Mouse (Mus musculus) right cerebral cortex, postnatal 36 days (tissue): ENCODE measurements around the gene Platr17.
"Not testable (repeated sequence)": the region's sequence is repeated elsewhere in the genome, so short reads cannot be mapped to it uniquely, and the experiment has no call there.

Source experiments
- DNase-seq, 2 experiments: peaks; one replicate each; pipeline ENCODE4 v3.0.0; 2022; ENCODE audit warnings: low spot score in 2 of 2, mixed read lengths in 1 of 2

Gene Platr17

DNA sequence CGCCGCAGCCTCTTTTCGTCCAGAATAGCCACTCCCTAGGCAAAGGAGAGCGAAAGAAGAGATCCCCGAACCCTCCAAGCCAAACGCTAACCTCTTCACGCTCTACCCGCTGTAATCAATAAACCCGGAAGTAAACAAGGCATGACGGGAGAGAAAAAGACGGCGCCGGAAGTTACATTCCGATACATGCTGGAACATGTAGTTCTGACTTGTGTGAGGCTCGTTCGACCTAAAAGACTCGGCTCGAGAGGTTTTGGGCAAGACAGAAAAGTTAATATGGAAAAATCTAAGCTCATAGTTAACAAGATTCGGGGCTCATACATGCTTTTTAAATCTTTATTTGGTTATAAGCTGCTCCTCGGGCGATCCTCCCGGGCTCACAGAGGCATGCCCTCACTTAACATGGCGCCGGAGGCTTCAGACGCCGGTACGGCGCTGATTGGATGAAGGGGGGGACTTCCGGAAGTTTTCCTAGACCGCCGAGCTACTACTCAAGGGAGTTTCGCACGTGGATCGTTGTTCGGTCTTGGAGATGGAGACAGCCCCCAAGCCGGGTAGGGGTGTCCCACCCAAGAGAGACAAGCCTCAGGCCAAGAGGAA is 35.4 kb downstream of the Platr17 start, which contains the start of the genes Pfdn6 and Wdr46:
TSS of gene Pfdn6 (minus strand) at position 138 of the 600 bp plus-strand sequence.
TSS of gene Wdr46 (plus strand) at position 455 of the 600 bp plus-strand sequence.
- peak; percentile 86 to 89 for DNase-seq

- DNase-seq, result no peak
Measured at GRCm38 (mm10) chr17:33940981-33941380, 36.0 kb downstream of the Platr17 start.

DNA sequence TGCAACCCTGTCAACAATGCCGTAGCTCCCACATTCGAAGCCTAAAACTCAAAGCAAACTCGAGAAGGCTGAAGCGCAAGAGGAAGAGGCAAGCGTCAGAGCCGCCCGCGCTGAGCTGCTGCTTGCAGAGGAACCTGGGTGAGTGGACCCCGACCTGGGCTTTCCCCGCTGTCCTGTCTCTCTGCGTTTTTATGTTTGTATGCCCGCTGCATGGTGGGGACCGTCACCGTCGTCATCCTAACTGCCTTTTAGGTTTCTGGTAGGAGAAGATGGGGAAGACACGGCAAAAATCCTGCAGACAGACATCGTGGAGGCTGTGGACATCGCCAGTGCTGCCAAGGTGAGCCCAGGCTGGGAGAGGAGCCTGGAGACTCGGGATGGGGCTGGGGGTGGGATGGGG is 36.4 kb downstream of the Platr17 start:
- DNase-seq, result no peak

DNA sequence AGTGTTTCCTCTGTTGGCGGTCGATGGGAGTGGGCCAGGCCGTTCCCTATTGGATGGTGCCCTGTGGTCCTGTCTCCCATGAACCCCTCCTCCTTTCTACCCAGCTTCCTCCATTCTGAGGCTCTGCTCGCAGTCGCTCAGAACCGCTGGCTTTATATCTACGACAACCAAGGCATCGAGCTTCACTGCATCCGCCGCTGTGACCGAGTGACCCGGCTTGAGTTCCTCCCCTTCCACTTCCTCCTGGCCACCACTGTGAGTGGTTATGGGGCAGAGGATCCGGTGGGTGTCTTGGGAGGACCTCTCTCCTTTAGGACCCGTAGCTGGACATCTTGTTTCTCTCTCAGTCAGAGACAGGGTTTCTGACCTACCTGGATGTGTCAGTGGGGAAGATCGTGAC is 38.5 kb downstream of the Platr17 start:
- DNase-seq, result no peak

DNA sequence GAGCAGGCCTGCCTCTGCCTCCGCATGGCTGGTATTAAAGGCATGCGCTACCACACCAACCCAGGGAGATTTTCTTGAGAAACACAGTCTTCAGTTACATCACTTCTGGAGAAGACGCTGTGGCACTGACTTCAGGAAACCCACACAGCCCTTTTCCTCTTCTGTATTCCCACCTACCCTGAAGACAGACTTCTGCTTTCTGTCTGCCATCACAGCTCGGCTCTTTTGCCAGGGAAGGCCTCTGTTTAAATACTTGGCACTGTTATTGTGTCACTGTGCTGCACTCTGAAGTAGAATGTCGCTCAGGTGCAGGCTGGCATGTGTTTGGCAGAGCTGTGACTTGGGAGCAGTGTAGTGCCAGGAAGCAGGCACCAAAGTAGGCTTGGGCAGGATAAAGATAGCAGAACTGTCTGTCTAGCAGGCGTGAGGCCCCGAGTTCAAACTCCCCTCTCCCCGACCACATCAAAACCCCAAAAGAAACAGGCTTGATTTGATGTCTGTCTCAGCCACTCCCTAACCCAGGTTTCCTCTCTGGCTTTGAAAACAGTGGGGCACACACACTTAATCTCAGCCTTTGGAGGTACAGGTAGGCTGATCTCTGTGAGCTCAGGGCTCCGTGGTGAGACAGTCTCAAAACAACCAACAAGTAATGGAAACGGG is 42.6 kb downstream of the Platr17 start:
- no peak for DNase-seq

- no peak for DNase-seq
Measured at GRCm38 (mm10) chr17:33948090-33948904, 43.4 kb downstream of the Platr17 start.

DNA sequence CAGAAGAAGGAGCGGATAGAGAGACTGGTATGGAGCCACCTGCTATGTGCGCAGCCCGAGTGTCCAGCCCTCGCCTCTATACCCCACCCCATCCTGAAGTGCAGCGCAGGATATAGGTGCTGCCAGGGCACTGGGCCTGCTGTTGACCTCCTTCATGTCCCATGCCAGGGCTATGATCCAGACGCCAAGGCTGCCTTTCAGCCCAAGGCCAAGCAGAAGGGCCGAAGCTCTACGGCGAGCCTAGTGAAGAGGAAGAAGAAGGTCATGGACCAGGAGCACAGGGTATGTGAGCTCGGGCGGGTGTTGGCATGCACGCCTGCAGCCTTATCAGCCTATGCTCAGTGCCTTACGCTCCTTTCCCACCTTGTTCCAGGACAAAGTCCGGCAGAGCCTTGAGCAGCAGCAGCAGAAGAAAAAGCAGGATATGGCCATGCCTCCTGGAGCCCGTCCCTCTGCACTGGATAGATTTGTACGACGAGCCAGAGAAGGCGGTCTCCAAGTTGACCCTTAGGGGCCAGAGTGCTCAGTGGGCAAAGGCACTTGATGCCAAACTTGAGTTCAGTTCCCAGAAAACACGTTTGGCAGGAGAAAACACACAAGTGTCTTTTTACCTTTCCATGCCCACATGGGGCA is 44.1 kb downstream of the Platr17 start:
- DNase-seq, result no peak

DNA sequence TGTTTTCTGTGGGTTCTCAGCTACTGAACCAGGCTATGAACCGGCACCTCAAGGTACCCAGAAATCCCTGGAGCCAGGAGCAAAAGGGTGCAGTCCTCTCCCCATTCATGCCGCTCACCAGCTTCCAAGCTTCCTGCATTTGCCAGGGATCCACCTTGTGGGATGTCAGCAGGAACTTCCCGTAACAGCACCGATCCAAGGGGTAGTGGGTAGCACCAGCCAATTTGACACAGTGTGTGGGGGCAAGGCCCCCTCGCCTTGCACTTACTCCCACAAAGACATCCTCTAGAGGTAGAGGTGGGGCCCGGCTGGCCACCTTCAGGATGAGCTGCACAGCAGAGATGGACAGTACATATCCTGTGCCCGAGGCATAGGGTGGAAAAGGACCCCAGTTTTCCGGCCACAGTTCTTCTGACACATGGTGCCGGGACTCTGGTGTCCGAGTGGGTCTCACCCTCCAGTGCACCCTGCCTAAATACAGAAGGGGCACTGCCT is 45.2 kb downstream of the Platr17 start:
- DNase-seq, result no peak

GRCm38 (mm10) chr17:33951021-33951946 is 46.3 kb downstream of the Platr17 start, which contains the start of gene B3galt4:
TSS of gene B3galt4 (minus strand) at chr17:33951488.
- peak; percentile 74 to 76 for DNase-seq

GRCm38 (mm10) chr17:33952015-33952414 is 47.1 kb downstream of the Platr17 start:
- not testable (repeated sequence) for DNase-seq

DNA sequence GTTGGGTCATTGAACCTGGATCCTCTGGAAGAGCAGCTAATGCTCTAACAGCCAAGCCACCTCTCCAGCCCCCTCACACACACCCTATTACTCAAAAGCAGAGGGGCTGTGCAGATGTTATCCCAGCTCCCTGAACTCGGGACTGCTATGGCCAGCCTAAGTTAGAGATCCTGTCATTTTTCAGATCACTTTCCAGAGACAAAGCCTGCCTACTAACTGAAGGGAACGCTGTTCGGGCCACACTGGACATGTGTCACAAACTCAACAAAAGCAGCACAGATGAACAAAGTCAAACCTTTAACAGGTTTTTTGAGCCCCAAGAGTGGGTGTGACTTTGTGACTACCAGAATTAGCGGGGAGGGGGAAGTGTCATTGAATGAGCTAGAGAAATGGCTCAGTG is 47.9 kb downstream of the Platr17 start:
- no peak for DNase-seq

- no peak for DNase-seq
Measured at GRCm38 (mm10) chr17:33953310-33953709, 48.4 kb downstream of the Platr17 start.

DNA sequence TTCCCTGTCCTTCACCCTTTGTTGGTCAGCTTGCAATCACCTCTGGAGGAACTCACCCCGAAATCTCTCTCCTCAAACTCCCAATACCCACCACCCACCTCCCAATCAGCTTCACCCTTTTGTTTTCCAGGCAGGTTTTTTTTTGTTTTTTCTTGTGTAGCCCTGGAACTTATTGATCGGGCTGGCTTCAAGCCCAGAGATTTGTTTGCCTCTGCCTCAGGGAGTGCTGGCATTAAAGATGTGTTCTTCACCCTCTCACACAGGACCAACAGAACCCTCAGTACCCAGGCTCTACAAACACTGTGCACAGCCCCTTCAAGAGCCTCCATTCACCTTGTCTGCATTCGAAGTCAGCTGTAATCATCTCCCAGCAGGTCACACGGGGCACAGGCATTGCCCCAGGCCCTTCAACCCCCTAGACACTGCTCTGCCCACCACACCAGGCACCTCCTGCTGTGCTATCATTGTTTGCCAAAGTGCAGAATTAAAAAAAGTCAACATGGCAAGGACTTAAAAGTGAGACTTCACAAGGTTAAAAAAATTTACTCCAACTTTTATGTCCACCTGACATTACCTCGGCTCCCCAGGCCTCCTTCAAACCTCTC is 49.1 kb downstream of the Platr17 start:
- DNase-seq, result no peak

GRCm38 (mm10) chr17:33954646-33955554 is 50.0 kb downstream of the Platr17 start:
- DNase-seq, result no peak

DNA sequence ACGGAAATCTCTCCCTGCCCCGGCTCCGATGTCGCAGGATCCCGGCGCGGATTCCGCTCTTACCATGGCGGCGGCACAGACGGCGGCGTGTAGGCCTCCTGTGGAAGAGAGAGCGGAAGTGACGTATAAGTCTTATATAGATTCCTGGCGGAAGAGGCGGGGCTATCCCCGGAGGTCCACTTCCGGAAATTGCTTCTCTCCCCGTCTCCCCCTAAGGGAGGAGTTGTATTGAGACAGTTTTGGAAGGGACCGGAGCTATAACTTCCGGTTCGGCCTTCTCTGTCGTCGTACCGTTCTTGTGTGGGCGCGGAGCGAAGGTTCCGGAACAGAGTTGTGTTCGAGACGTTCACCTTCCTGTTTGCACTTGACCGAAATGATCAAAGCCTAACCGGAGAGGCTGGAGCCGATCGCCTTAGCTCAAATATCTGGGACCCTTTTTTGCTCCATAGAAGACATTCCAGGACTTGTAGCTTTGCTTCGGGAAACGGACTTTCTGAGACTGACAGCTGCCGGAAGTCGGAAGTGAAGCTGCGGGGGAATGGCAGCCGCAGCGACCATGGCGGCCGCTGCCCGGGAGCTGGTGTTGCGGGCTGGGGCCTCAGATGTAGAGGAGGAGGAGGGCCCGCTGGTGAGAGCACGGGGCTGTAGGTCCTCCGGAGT is 50.8 kb downstream of the Platr17 start, which contains the start of the genes Vps52 and Rps18:
TSS of gene Vps52 (plus strand) at position 258 of the 660 bp plus-strand sequence.
TSS of gene Rps18 (minus strand) at position 447 of the 660 bp plus-strand sequence.
- peak; percentile 91 to 96 for DNase-seq
